Mouse (Mus musculus): Measurements from ENCODE around the gene Slc34a2. TPM values are rescaled to one million over a fixed set of nuclear protein-coding genes. Genes with fewer than 3 reads are reported as not detected.

The Slc34a2 gene
- polyA plus RNA-seq (2012; rRNA removed) = 7.4 and 8.0 TPM in 2 replicates

GRCm38 (mm10) chr5:53037781-53038180 lies at the start of gene Slc34a2:
TSS of gene Slc34a2 (plus strand) at chr5:53038081.

Other genes starting within 250 kb of the Slc34a2 start
- gene Anapc4, start 204.1 kb upstream of the Slc34a2 start, polyA plus RNA-seq (2012; rRNA removed) = 15.1 and 15.8 TPM in 2 replicates
- 13.9 and 16.9 TPM in 2 replicates for gene Sel1l3, start 175.8 kb downstream of the Slc34a2 start, polyA plus RNA-seq (2012; rRNA removed)
- gene Smim20, start 229.0 kb downstream of the Slc34a2 start, polyA plus RNA-seq (2012; rRNA removed) = 33.5 and 39.0 TPM in 2 replicates